Mouse (Mus musculus) kidney, embryonic 16.5 days (tissue): Measurements from ENCODE around the gene Ppp1r9a. TPM values are rescaled to one million over a fixed set of nuclear protein-coding genes. Genes with fewer than 3 reads are reported as not detected.

ENCODE experiments used
- ATAC-seq: fragments of 200-750 bp; cut with Nextera tagmentation; 2 replicates; pipeline ENCODE4 v1.8.0; 2017; ENCODE audit warnings: moderate TSS enrichment; ENCODE audit not compliant: low FRiP score, low TSS enrichment
- H3K27ac ChIP-seq: fragments of 300-500 bp; sonication (generic); 2 replicates; pipeline ENCODE4 v1.5.1; 2014; ENCODE audit warnings: low read length
- H3K27me3 ChIP-seq: fragments of 300-500 bp; sonication (generic); 2 replicates; pipeline ENCODE4 v1.6.1; 2014; ENCODE audit warnings: low read length, control low read depth, mixed read lengths; ENCODE audit not compliant: insufficient read depth
- H3K36me3 ChIP-seq: fragments of 300-500 bp; sonication (generic); 2 replicates; pipeline ENCODE4 v1.6.1; 2014; ENCODE audit warnings: low read length, control low read depth, mixed read lengths; ENCODE audit not compliant: insufficient read depth
- H3K4me1 ChIP-seq: fragments of 300-500 bp; sonication (generic); 2 replicates; pipeline ENCODE4 v1.6.1; 2014; ENCODE audit warnings: low read length, control low read depth, mixed read lengths; ENCODE audit not compliant: insufficient read depth
- H3K4me2 ChIP-seq: fragments of 300-500 bp; sonication (generic); replicated peaks from 2 replicates; pipeline ENCODE4 v1.6.1; 2014; ENCODE audit warnings: low read depth, low read length
- H3K4me3 ChIP-seq: fragments of 300-500 bp; sonication (generic); 2 replicates; pipeline ENCODE4 v1.5.1; 2014; ENCODE audit warnings: mild to moderate bottlenecking, low read length
- H3K9ac ChIP-seq: fragments of 300-500 bp; sonication (generic); replicated peaks from 2 replicates; pipeline ENCODE4 v1.6.1; 2014; ENCODE audit warnings: low read length
- H3K9me3 ChIP-seq: fragments of 300-500 bp; sonication (generic); 2 replicates; pipeline ENCODE4 v1.6.1; 2016; ENCODE audit warnings: low read length, control low read depth
- WGBS: fragments of 180-500 bp; shearing (Covaris S2); extraction: QIAGEN DNeasy Blood & Tissue Kit; methylation state at CpG from one replicate; pipeline ENCODE4 v1.1.7; 2014; 5-methylcytosine and 5-hydroxymethylcytosine counted together
- polyA plus RNA-seq: library from polyadenylated mRNA; unstranded; fragments of >200 nt; fragmentation: Nextera tagmentation; extraction: Ambion mirVana; gene quantifications from 2 replicates; pipeline ENCODE4 v1.2.1, GENCODE M21; 2015

The Ppp1r9a gene
- polyA plus RNA-seq, 1 experiment from 2014 or later = 14.9 TPM

GRCm38 (mm10) chr6:4978249-4978648, 75.5 kb downstream of the Ppp1r9a start:
- no peak for ATAC-seq
- WGBS = 88% methylated on average over 2 of the region's 2 CpGs
- no peak overlapping the region for H3K27ac ChIP-seq

GRCm38 (mm10) chr6:4978897-4979296, 76.2 kb downstream of the Ppp1r9a start:
- Histone ChIP-seq H3K4me2 (no peak overlapping the region), H3K4me1 (0 out of 2 replicates have a peak, but pooled peaks cover 6% of the 10 kb centered on the region), H3K4me3 (no peak overlapping the region), H3K9ac (no peak overlapping the region), H3K27ac (no peak overlapping the region), H3K9me3 (no peaks in the 10 kb centered on the region), H3K27me3 (no peaks in the 10 kb centered on the region), H3K36me3 (no peaks in the 10 kb centered on the region)
- ATAC-seq = no peak

More at GRCm38 (mm10) chr6:4978249-4978648, 75.5 kb downstream of the Ppp1r9a start:
- no peak overlapping the region for H3K4me3 ChIP-seq
- no peaks in the 10 kb centered on the region for H3K27me3 ChIP-seq
- H3K36me3 ChIP-seq = no peaks in the 10 kb centered on the region
- no peak overlapping the region for H3K9ac ChIP-seq
- no peak overlapping the region for H3K4me2 ChIP-seq
- H3K9me3 ChIP-seq = no peaks in the 10 kb centered on the region
- 0 out of 2 replicates have a peak, but pooled peaks cover 6% of the 10 kb centered on the region for H3K4me1 ChIP-seq

GRCm38 (mm10) chr6:4980113-4980512, 77.4 kb downstream of the Ppp1r9a start:
- ATAC-seq = no peak
- no peak overlapping the region for H3K4me3 ChIP-seq
- H3K27me3 ChIP-seq = no peaks in the 10 kb centered on the region
- WGBS = 80% methylated on average over 3 of the region's 3 CpGs
- H3K4me1 ChIP-seq = 0 out of 2 replicates have a peak, but pooled peaks cover 6% of the 10 kb centered on the region
- H3K9ac ChIP-seq = no peak overlapping the region
- no peak overlapping the region for H3K4me2 ChIP-seq
- H3K9me3 ChIP-seq = no peaks in the 10 kb centered on the region
- no peak overlapping the region for H3K27ac ChIP-seq
- no peaks in the 10 kb centered on the region for H3K36me3 ChIP-seq

- no peaks in the 10 kb centered on the region for H3K9me3 ChIP-seq
- H3K4me2 ChIP-seq = no peak overlapping the region
- WGBS = 48% methylated on average over 9 of the region's 9 CpGs
- H3K4me1 ChIP-seq = 0 out of 2 replicates have a peak, but pooled peaks cover 6% of the 10 kb centered on the region
- ATAC-seq = peak; percentile 63; the same call in 1 of the 2 replicates
- no peaks in the 10 kb centered on the region for H3K27me3 ChIP-seq
- no peaks in the 10 kb centered on the region; the same call in 1 of the 2 replicates for H3K36me3 ChIP-seq
- H3K4me3 ChIP-seq = no peak overlapping the region
- peak overlapping the region; percentile 34; the same call in 1 of the 2 replicates for H3K27ac ChIP-seq
- H3K9ac ChIP-seq = no peak overlapping the region
Measured at GRCm38 (mm10) chr6:4982686-4983162, 80.0 kb downstream of the Ppp1r9a start.

GRCm38 (mm10) chr6:4985668-4986067, 83.0 kb downstream of the Ppp1r9a start:
- no peak overlapping the region for H3K9ac ChIP-seq
- no peaks in the 10 kb centered on the region for H3K9me3 ChIP-seq
- H3K4me3 ChIP-seq = no peak overlapping the region
- no peak for ATAC-seq
- no peak overlapping the region for H3K27ac ChIP-seq
- peaks cover 18% of the 10 kb centered on the region; the same call in 1 of the 2 replicates for H3K4me1 ChIP-seq
- no peaks in the 10 kb centered on the region for H3K27me3 ChIP-seq
- H3K4me2 ChIP-seq = no peak overlapping the region
- H3K36me3 ChIP-seq = no peaks in the 10 kb centered on the region; the same call in 1 of the 2 replicates
- WGBS = 75% methylated on average over 3 of the region's 3 CpGs

- H3K4me3 ChIP-seq = no peak overlapping the region
- no peaks in the 10 kb centered on the region for H3K27me3 ChIP-seq
- no peak overlapping the region for H3K27ac ChIP-seq
- 92% methylated on average over 5 of the region's 5 CpGs for WGBS
- H3K36me3 ChIP-seq = no peaks in the 10 kb centered on the region; the same call in 1 of the 2 replicates
- no peak overlapping the region for H3K9ac ChIP-seq
- ATAC-seq = no peak
- H3K9me3 ChIP-seq = no peaks in the 10 kb centered on the region
- H3K4me1 ChIP-seq = peaks cover 15% of the 10 kb centered on the region; the same call in 1 of the 2 replicates
- H3K4me2 ChIP-seq = no peak overlapping the region
Measured at GRCm38 (mm10) chr6:4987084-4987483, 84.4 kb downstream of the Ppp1r9a start.

GRCm38 (mm10) chr6:4988688-4989087, 86.0 kb downstream of the Ppp1r9a start:
- Histone ChIP-seq H3K27ac (no peak overlapping the region), H3K27me3 (no peaks in the 10 kb centered on the region), H3K4me2 (no peak overlapping the region), H3K36me3 (no peaks in the 10 kb centered on the region; the same call in 1 of the 2 replicates), H3K4me3 (no peak overlapping the region), H3K9ac (no peak overlapping the region), H3K4me1 (peaks cover 16% of the 10 kb centered on the region), H3K9me3 (no peaks in the 10 kb centered on the region)
- 38% methylated on average over 4 of the region's 4 CpGs for WGBS
- ATAC-seq = 0 out of 2 replicates have a peak, but pooled peaks have one; percentile 41

GRCm38 (mm10) chr6:4992308-4992707, 89.6 kb downstream of the Ppp1r9a start:
- Histone ChIP-seq H3K27ac (no peak overlapping the region), H3K9ac (no peak overlapping the region), H3K4me3 (no peak overlapping the region), H3K36me3 (no peaks in the 10 kb centered on the region), H3K4me1 (peaks cover 30% of the 10 kb centered on the region), H3K9me3 (no peaks in the 10 kb centered on the region), H3K27me3 (no peaks in the 10 kb centered on the region), H3K4me2 (no peak overlapping the region)
- ATAC-seq = no peak
- 90% methylated on average over 9 of the region's 9 CpGs for WGBS

- no peak overlapping the region for H3K4me3 ChIP-seq
- H3K36me3 ChIP-seq = no peaks in the 10 kb centered on the region
- WGBS = 36% methylated on average over 15 of the region's 15 CpGs
Measured at GRCm38 (mm10) chr6:4993600-4994160, 91.0 kb downstream of the Ppp1r9a start.

More at GRCm38 (mm10) chr6:4993600-4994160, 91.0 kb downstream of the Ppp1r9a start:
- Histone ChIP-seq H3K4me2 (peak overlapping the region; percentile 15), H3K27me3 (no peaks in the 10 kb centered on the region), H3K9ac (no peak overlapping the region), H3K27ac (no peak overlapping the region), H3K4me1 (peaks cover 24% of the 10 kb centered on the region), H3K9me3 (no peaks in the 10 kb centered on the region)
- peak; percentile 24; the same call in 1 of the 2 replicates for ATAC-seq
